Mouse (Mus musculus): ENCODE measurements around the gene Lrrc32. TPM values are rescaled to one million over a fixed set of nuclear protein-coding genes. Genes with fewer than 3 reads are reported as not detected.

Lrrc32 gene
- total and polyA plus RNA-seq, 3 experiments: 2.3 to 23.7 (median 5.3) TPM

GRCm38 (mm10) chr7:98481066-98481734 lies 7.9 kb upstream of the Lrrc32 start (continued):
- TF ChIP-seq NELFE (IDR thresholded peaks at IDR 0.05; ENCODE audit: low read depth, low read length): peak; percentile 62; the same call in 1 of the 2 replicates
- TF ChIP-seq PAX5 (IDR thresholded peaks at IDR 0.05; ENCODE audit: low read length): no peak
- TF ChIP-seq KAT2A (IDR thresholded peaks at IDR 0.05; ENCODE audit: insufficient replicate concordance, low read length): no peak
- peak; percentile 100 for TF ChIP-seq SMC3 (IDR thresholded peaks at IDR 0.05; ENCODE audit: low read depth, low read length)
- TF ChIP-seq MYC (IDR thresholded peaks at IDR 0.05; ENCODE audit: low read depth, low read length): 0 out of 2 replicates have a peak, but pooled peaks have one; percentile 30

- Histone ChIP-seq H3K27ac (ENCODE audit: insufficient read depth, low read depth) (no peak overlapping the region), H3K9me3 (replicated peaks; ENCODE audit: low read length) (no peaks in the 10 kb centered on the region), H3K9ac (ENCODE audit: insufficient read depth, low read depth) (no peak overlapping the region), H3K36me3 (replicated peaks in 1 of 2; ENCODE audit: control insufficient read depth in 1 of 2, insufficient read depth in 1 of 2, low read length in 1 of 2) (no peaks in the 10 kb centered on the region), H3K27me3 (replicated peaks) (peaks cover 11% of the 10 kb centered on the region), H3K4me3 (replicated peaks in 1 of 3; ENCODE audit: low read depth in 2 of 3, low read length in 2 of 3, poor library complexity in 1 of 3) (no peak overlapping the region), H3K79me2 (replicated peaks; ENCODE audit: control insufficient read depth, extremely low read depth, insufficient read depth, poor library complexity, severe bottlenecking) (no peaks in the 10 kb centered on the region), H3K4me2 (ENCODE audit: insufficient read depth, low read depth, poor library complexity, severe bottlenecking) (no peak overlapping the region), H3K4me1 (ENCODE audit: control insufficient read depth in 1 of 2, insufficient read depth in 2 of 2) (peaks cover 37 to 52% of the 10 kb centered on the region in 2 experiments)
- no peak for DNase-seq (ENCODE audit: extremely low read depth)
- no peak for TF ChIP-seq CHD2 (IDR thresholded peaks at IDR 0.05; ENCODE audit: low read length)
- no peak; the same call in 1 of the 2 replicates for TF ChIP-seq SMC3 (IDR thresholded peaks at IDR 0.05; ENCODE audit: low read depth, low read length)
- TF ChIP-seq NRF1 (IDR thresholded peaks at IDR 0.05; ENCODE audit: low read depth, low read length): no peak
- no peak for TF ChIP-seq MYC (IDR thresholded peaks at IDR 0.05; ENCODE audit: low read depth, low read length)
- dilution Hi-C loops (cut with MboI; ENCODE audit: extremely low pct_ligation_motif_present, extremely low pct_unique_long_range_greater_than_20kb, low sequenced_read_pairs): no loop called here
- in situ Hi-C loops (cut with MboI; ENCODE audit: low pct_ligation_motif_present, low pct_unique_long_range_greater_than_20kb, low sequenced_read_pairs): loop anchor here (10.0 kb wide), 1 partner anchor 353 kb away; the partner anchor contains the start of gene Wnt11
Measured at GRCm38 (mm10) chr7:98481861-98482260, 7.2 kb upstream of the Lrrc32 start.

- H3K27ac ChIP-seq (ENCODE audit: insufficient read depth, low read depth): no peak overlapping the region
- H3K4me1 ChIP-seq (ENCODE audit: control insufficient read depth in 1 of 2, insufficient read depth in 2 of 2): peaks cover 38 to 60% of the 10 kb centered on the region in 2 experiments
- no peak overlapping the region for H3K4me2 ChIP-seq (ENCODE audit: insufficient read depth, low read depth, poor library complexity, severe bottlenecking)
- no peak for DNase-seq (ENCODE audit: extremely low read depth)
- H3K9ac ChIP-seq (ENCODE audit: insufficient read depth, low read depth): no peak overlapping the region
- H3K27me3 ChIP-seq (replicated peaks): peaks cover 11% of the 10 kb centered on the region
- no peaks in the 10 kb centered on the region for H3K36me3 ChIP-seq (replicated peaks in 1 of 2; ENCODE audit: control insufficient read depth in 1 of 2, insufficient read depth in 1 of 2, low read length in 1 of 2)
- H3K79me2 ChIP-seq (replicated peaks; ENCODE audit: control insufficient read depth, extremely low read depth, insufficient read depth, poor library complexity, severe bottlenecking): no peaks in the 10 kb centered on the region
- in situ Hi-C loops (cut with MboI; ENCODE audit: low pct_ligation_motif_present, low pct_unique_long_range_greater_than_20kb, low sequenced_read_pairs) (loop anchor here (10.0 kb wide), 1 partner anchor 352 kb away; the partner anchor contains the start of gene Wnt11), dilution Hi-C loops (cut with MboI; ENCODE audit: extremely low pct_ligation_motif_present, extremely low pct_unique_long_range_greater_than_20kb, low sequenced_read_pairs) (no loop called here)
- no peaks in the 10 kb centered on the region for H3K9me3 ChIP-seq (replicated peaks; ENCODE audit: low read length)
- no peak for TF ChIP-seq PAX5 (IDR thresholded peaks at IDR 0.05; ENCODE audit: low read length)
- no peak for TF ChIP-seq ZC3H11A (IDR thresholded peaks at IDR 0.05; ENCODE audit: low read depth, low read length)
- TF ChIP-seq MXI1 (IDR thresholded peaks at IDR 0.05; ENCODE audit: low read depth, low read length): no peak
- no peak overlapping the region for H3K4me3 ChIP-seq (replicated peaks in 1 of 3; ENCODE audit: low read depth in 2 of 3, low read length in 2 of 3, poor library complexity in 1 of 3)
Measured at GRCm38 (mm10) chr7:98482551-98483267, 6.4 kb upstream of the Lrrc32 start.

All from CH12.LX (cell line).